Mouse (Mus musculus) megakaryocyte, embryonic 14.5 days (primary cell): ENCODE measurements around the gene Eif1b.

Experiments
- FLI1 ChIP-seq: IDR thresholded peaks from 2 replicates; pipeline ENCODE4 v1.6.1; 2012; ENCODE audit warnings: low read length, inconsistent platforms, mixed read lengths
- GATA1 ChIP-seq: IDR thresholded peaks from 3 replicates; pipeline ENCODE4 v1.6.1; 2012; ENCODE audit warnings: mixed read lengths, low read length, inconsistent platforms, borderline replicate concordance

DNA sequence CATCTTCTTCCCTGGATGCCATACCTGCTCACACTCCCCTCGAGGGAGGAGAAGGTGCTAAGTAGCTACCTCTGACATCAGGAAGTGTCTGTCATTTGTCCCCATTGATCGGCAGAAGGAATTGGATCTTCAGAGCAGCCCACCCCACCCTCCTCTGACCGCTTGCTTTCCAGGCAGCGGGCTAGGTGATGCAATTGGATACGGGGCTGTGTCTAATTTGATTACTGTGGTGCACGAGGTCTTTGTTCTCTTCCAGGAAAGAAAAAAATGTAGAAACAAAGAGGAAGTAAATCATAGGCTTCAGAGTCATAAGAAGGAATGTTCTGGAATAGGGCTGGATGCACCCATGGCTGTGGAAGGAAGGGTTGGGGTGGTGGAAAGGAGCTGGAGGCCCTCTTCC lies 50.2 kb downstream of the Eif1b start:
- TF ChIP-seq FLI1 (no peak), GATA1 (no peak)
